Mouse (Mus musculus) cerebellum, adult 2 months (tissue): ENCODE measurements around the gene Syt1.

Experiments
- CTCF ChIP-seq: fragments of 200-500 bp; IDR thresholded peaks from 2 replicates; pipeline ENCODE4 v1.5.1; 2011; ENCODE audit warnings: low read depth, mild to moderate bottlenecking, control low read depth, low read length, moderate library complexity, borderline replicate concordance; ENCODE audit not compliant: insufficient read depth
- POLR2A ChIP-seq: fragments of 200-500 bp; IDR thresholded peaks from 2 replicates; pipeline ENCODE4 v1.6.1; 2011; ENCODE audit warnings: low read length, control low read depth, borderline replicate concordance; ENCODE audit not compliant: insufficient read depth

GRCm38 (mm10) chr10:108541555-108541954 lies 469.2 kb downstream of the Syt1 start:
- TF ChIP-seq CTCF (no peak), POLR2A (no peak)
